Mouse (Mus musculus): ENCODE data around the gene Wdr37.
"Not testable (repeated sequence)": the region's sequence is repeated elsewhere in the genome, so short reads cannot be mapped to it uniquely, and the experiment has no call there.

Wdr37 gene

DNA sequence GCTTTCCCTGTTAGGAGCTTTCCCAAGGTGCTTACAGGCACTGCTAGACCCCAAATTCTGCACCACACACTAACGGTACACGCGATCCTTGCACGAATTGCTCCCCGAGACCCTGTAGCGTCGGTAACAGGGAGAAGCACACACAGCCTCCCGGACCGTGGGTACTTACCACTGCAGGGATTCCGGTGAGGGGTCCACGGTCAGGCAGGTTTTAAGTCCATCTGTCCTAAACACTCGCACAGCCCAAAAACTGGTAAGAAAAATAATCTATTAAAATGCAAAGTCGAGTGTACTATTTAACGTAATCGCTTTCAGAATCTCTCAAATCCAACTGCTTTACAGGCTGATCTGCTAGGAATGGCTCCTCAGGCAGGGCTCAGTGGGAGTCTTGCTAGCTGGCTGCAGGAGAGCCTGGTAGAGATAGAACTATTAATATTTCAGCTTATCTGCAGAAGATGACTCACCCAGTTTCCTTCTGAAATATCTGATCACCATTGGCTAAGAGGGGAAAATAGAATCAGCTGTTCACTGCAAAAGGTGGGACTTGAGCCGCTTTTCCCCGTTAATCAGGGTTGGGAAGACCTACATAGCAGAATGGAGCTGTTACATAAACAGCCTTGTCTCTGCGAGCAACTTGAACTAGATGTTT, at the start of gene Wdr37:
TSS of gene Wdr37 (minus strand) at position 596 of the 649 bp plus-strand sequence.
- peak; percentile 35 to 45 for DNase-seq (ENCODE audit: low spot score in 2 of 2)

DNA sequence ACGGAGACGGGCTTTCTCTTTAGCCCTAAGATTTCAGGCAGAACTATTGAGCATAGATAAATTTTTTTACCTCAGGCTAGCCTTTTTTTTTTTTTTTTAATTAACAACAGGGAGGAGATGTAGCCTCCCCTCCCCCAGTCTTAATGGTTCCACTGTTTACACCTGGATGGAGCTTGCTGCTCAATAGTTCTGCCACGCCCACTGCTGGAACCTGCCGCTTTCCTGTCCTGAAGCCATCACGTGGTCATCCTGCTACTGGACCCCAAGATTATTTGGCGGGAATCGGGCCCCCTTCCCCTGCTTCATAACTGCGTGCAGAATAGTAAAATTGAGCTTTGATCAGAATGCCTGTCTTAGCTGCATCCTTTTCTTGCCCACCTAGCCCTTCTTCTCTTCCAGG, 42.2 kb upstream of the Wdr37 start:
- DNase-seq (ENCODE audit: low spot score in 2 of 2), result not testable (repeated sequence)

- DNase-seq (ENCODE audit: low spot score in 2 of 2), result not testable (repeated sequence)
These were observed 34.3 kb upstream of the Wdr37 start for GRCm38 (mm10) chr13:8905986-8906385.

- DNase-seq (ENCODE audit: low spot score in 2 of 2), result no peak
These were observed 16.9 kb upstream of the Wdr37 start for GRCm38 (mm10) chr13:8888603-8889002.

DNA sequence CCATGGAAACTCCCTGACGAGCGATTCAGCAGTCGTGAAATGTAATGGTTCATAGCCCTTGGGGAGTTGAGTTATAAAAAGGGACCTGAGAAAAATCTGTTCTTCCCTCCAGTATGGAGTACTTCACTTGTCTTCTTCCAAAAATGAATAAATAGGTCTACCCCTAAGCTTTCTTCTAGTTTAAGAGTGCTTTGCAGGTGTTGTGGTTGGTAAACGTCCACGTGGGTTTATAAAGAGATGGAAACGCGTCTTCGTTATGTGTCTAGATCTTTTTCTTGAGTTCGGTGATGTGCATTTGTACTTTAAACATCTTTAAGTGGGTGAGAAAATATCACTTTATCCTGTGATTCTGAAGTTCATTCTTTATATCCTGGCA, 14.5 kb upstream of the Wdr37 start:
- no peak for DNase-seq (ENCODE audit: low spot score in 2 of 2)

- peak; percentile 94 to 98 for DNase-seq (ENCODE audit: low spot score in 2 of 2)
These were observed 13.9 kb upstream of the Wdr37 start, which contains the start of gene Idi1 for GRCm38 (mm10) chr13:8885445-8886184. Idi1 (plus strand) TSS chr13:8885501.

DNA sequence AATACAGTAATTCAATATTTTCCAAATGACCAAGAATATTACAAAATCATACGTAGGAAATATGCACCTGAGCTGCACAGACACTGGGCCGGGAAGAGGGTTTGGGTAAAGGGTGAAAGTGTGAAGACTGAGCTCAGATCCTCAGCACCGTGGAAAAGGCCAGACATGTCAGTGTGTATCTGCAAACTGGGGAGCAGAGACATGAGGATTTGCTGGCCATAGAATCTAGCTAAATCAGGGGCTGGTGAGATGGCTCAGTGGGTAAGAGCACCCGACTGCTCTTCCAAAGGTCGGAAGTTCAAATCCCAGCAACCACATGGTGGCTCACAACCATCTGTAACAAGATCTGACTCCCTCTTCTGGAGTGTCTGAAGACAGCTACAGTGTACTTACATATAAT, 12.2 kb upstream of the Wdr37 start:
- not testable (repeated sequence) for DNase-seq (ENCODE audit: low spot score in 2 of 2)

DNA sequence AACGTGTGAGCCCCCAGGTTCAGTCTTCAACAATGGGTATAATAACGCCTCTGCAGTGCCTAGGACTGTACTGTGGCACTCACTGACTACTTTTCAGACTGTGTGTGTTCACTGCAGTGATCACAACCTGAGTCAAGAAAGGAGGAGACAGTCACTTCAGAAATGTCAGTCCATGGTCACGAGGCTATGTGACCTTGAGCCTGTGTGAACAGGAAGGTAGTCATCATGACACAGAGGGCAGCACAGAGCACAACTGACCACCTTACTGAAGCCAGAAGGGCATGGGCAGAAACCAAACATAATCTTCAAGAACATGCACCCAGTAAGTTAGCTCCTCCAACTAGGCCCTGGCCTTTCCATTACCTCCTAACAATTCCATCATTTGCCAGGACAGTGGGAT, 9.9 kb upstream of the Wdr37 start:
- no peak for DNase-seq (ENCODE audit: low spot score in 2 of 2)

DNA sequence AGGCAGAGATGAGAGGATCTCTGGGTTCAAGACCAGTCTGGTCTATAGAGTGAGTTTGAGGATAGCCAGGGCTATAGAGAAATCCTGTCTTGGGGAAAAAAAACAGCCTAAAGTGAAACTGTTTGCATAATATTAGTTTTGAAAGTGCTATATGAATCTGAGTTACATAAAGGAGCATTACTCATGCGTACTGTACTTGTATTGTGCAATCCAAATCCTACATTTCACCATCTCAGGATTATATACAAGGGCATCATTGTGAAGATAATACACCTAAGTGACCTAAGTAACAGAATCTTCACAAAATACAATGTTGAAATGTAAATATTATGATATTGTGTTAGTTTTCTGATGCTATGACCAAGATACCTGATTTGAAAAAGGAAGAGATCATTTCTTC, 2.1 kb upstream of the Wdr37 start:
- no peak for DNase-seq (ENCODE audit: low spot score in 2 of 2)

GRCm38 (mm10) chr13:8870510-8871313, 997 bp downstream of the Wdr37 start:
- DNase-seq (ENCODE audit: low spot score in 2 of 2), result peak; percentile 87 to 89

DNA sequence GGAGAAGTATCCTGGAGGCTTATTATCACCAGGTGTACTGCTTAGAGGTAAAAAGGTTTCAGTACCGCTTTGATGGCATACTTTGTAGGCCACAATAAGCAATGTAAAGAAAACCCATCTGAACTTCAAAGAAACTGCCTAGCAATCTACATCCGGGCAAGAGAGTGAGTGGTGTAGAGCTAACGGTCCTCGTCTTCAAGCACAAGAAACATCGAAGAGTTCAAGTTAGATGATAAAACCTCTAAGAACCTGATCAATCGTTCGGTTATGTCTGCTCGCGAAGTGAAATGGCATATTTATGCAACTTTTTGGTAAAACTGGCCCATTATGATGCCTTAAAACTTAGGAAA, 1.6 kb downstream of the Wdr37 start:
- no peak for DNase-seq (ENCODE audit: low spot score in 2 of 2)

- no peak for DNase-seq (ENCODE audit: low spot score in 2 of 2)
These were observed 2.0 kb downstream of the Wdr37 start for GRCm38 (mm10) chr13:8869578-8870157.

- no peak for DNase-seq (ENCODE audit: low spot score in 2 of 2)
These were observed 5.1 kb downstream of the Wdr37 start for GRCm38 (mm10) chr13:8866612-8867011.

DNA sequence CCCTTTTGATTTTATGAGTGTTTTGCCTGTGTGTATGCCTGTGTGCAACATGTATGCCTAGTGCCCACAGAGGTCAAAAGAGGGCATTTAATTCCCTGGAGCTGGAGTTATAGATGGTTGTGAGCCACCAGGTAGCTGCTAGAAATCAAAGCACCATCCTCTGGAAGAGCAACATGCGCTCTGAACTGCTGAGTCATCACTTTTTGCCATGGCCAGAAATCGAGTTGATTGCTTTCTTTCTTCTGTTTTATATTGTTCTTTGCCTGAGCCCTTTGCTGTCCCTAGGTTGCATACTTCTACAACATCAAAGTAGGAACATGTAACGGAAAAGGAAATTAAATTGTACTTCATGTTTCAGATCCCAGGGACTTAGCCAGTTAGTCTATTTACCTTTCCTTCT, 6.7 kb downstream of the Wdr37 start:
- DNase-seq (ENCODE audit: low spot score in 2 of 2), result no peak

DNA sequence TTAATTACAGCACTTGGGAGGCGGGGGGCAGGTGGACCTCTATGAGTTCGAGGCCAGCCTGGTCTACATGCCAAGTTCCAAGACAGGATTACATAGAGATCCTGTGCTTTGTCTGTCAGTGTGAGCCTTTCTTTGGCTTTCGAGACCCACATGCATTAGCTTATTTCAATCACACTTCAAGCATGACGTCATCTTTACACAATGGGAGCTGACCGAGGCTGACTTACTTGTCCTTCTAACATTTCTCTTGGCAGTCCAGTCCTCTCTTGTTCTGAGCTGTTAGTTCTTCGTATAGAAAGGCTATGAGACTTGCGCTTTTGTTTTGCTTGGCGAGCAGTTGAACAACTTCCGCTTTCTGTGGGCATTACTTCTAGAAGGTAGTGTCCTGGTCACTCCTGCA, 10.8 kb downstream of the Wdr37 start:
- no peak for DNase-seq (ENCODE audit: low spot score in 2 of 2)

- no peak for DNase-seq (ENCODE audit: low spot score in 2 of 2)
These were observed 13.3 kb downstream of the Wdr37 start for GRCm38 (mm10) chr13:8858453-8858852.

- DNase-seq (ENCODE audit: low spot score in 2 of 2), result no peak
These were observed 16.9 kb downstream of the Wdr37 start for GRCm38 (mm10) chr13:8854769-8855168.

DNA sequence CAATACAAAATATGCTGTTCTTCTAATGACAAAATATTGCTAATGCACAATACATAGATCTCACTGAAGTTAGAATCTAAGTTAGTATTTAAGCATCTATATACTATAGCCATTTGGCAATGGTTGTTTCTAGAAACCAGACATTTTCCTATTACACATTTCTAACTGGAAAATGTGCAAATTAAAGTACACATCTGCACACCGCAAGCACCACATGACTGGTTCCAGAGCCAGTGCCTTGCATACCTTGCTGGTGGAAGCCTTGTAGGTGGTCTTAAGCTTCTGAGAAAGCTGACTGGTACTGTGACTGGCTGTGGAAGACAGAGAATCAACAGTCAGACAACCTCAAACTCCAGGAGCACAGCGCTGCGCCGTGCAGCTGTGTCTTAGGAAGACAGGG, 18.3 kb downstream of the Wdr37 start:
- no peak for DNase-seq (ENCODE audit: low spot score in 2 of 2)

DNA sequence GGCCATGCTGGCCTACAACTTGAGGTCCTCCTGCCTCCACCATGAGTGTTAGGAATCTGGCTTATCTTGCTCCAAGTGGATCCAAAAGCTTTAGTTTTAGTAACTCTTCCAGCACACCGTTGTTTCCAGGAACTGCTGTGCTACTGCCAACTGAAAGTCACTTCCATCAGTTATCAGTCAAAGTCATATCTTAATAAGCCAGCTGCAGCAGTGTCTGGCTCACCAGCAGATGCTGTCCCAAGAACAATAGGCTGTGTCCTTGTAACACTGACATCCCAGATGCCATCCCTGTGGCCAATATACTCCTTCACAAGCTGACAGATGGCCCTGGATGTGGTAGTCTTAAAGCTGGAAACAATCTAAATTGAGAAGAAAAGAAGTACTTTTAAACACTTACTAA, 22.4 kb downstream of the Wdr37 start:
- DNase-seq (ENCODE audit: low spot score in 2 of 2), result no peak

DNA sequence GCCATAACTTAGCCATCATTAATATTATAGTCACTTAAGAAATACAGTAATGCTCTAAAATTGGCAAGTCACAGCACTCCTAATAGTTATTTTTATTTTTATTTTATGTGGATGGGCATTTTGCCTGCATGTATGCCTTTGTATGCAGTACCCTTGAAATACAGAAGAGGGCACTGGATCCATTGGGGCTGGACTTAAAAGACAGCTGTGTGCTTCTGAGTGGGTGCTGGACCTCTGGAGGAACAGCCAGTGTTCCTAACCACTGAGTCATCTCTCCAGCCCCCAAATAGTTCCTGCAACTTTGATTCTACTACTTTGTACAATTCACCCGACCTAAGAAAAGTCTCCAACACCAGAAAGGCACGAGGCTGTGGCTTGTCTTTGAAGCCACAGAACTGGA, 24.0 kb downstream of the Wdr37 start:
- no peak for DNase-seq (ENCODE audit: low spot score in 2 of 2)

- DNase-seq (ENCODE audit: low spot score in 2 of 2), result no peak
These were observed 29.4 kb downstream of the Wdr37 start for GRCm38 (mm10) chr13:8842273-8842672.

DNA sequence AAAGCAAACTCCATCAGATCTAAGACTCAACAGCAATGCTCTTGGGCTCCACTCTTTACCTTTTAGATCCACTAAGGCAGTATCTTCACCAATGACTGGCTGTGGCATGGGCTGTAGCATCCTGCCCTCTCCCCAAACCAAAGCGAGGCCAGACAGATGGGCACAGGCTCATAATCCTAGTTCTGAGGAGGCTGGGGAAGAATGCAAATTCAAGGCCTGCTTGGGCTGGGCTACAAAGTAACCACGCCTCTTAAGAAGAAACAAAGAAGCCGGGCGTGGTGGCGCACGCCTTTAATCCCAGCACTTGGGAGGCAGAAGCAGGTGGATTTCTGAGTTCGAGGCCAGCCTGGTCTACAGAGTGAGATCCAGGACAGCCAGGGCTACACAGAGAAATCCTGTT, 29.9 kb downstream of the Wdr37 start:
- not testable (repeated sequence) for DNase-seq (ENCODE audit: low spot score in 2 of 2)

Data from frontal cortex, postnatal 10 days (tissue).